Mouse (Mus musculus) midbrain, embryonic 16.5 days (tissue): ENCODE data around the gene Emp3. TPM values are rescaled to one million over a fixed set of nuclear protein-coding genes. Genes with fewer than 3 reads are reported as not detected.
"Not testable (repeated sequence)": the region's sequence is repeated elsewhere in the genome, so short reads cannot be mapped to it uniquely, and the experiment has no call there.

ENCODE experiments used
- ATAC-seq: fragments of 200-750 bp; cut with Nextera tagmentation; 2 replicates; pipeline ENCODE4 v1.8.0; 2017; ENCODE audit warnings: moderate TSS enrichment
- H3K27ac ChIP-seq: fragments of 300-500 bp; sonication (generic); 2 replicates; pipeline ENCODE4 v1.5.1; 2014; ENCODE audit warnings: mild to moderate bottlenecking, low read length, mixed read lengths
- H3K27me3 ChIP-seq: fragments of 300-500 bp; sonication (generic); 2 replicates; pipeline ENCODE4 v1.6.1; 2014; ENCODE audit warnings: low read depth, low read length, mixed read lengths; ENCODE audit not compliant: control insufficient read depth, insufficient read depth
- H3K36me3 ChIP-seq: fragments of 300-500 bp; sonication (generic); 2 replicates; pipeline ENCODE4 v1.6.1; 2014; ENCODE audit warnings: mild to moderate bottlenecking, low read length, moderate library complexity, mixed read lengths; ENCODE audit not compliant: control insufficient read depth, insufficient read depth
- H3K4me1 ChIP-seq: fragments of 300-500 bp; sonication (generic); 2 replicates; pipeline ENCODE4 v1.6.1; 2014; ENCODE audit warnings: mild to moderate bottlenecking, low read length, mixed read lengths; ENCODE audit not compliant: control insufficient read depth, insufficient read depth
- H3K4me2 ChIP-seq: fragments of 300-500 bp; sonication (generic); 2 replicates; pipeline ENCODE4 v1.6.1; 2014; ENCODE audit warnings: mild to moderate bottlenecking, low read length, mixed read lengths
- H3K4me3 ChIP-seq: fragments of 300-500 bp; sonication (generic); 2 replicates; pipeline ENCODE4 v1.5.1; 2014; ENCODE audit warnings: low read depth, mild to moderate bottlenecking, low read length, moderate library complexity, mixed read lengths
- H3K9ac ChIP-seq: fragments of 300-500 bp; sonication (generic); 2 replicates; pipeline ENCODE4 v1.6.1; 2014; ENCODE audit warnings: low read depth, low read length, mixed read lengths
- H3K9me3 ChIP-seq: fragments of 300-500 bp; sonication (generic); replicated peaks from 2 replicates; pipeline ENCODE4 v1.6.1; 2014; ENCODE audit warnings: mild to moderate bottlenecking, low read length, mixed read lengths; ENCODE audit not compliant: control insufficient read depth, poor library complexity, severe bottlenecking
- WGBS: fragments of 180-500 bp; shearing (Covaris S2); extraction: QIAGEN DNeasy Blood & Tissue Kit; methylation state at CpG from one replicate; pipeline ENCODE4 v1.1.7; 2014; 5-methylcytosine and 5-hydroxymethylcytosine counted together
- polyA plus RNA-seq: library from polyadenylated mRNA; unstranded; fragments of >200 nt; fragmentation: Nextera tagmentation; extraction: Ambion mirVana; gene quantifications from 2 replicates; pipeline ENCODE4 v1.2.1, GENCODE M21; 2015

Gene Emp3
- polyA plus RNA-seq, result 18.3 and 19.9 TPM in 2 replicates

- H3K27me3 ChIP-seq, result no peaks in the 10 kb centered on the region
- no peak within 1 kb of the TSS for H3K4me2 ChIP-seq
- no peak within 1 kb of the TSS; the same call in 1 of the 2 replicates for H3K9ac ChIP-seq
- no peak for ATAC-seq
- H3K36me3 ChIP-seq, result no peaks in the 10 kb centered on the region
- H3K4me1 ChIP-seq, result peaks cover 16% of the 10 kb centered on the region
- H3K9me3 ChIP-seq, result no peaks in the 10 kb centered on the region
- H3K4me3 ChIP-seq, result no peak within 1 kb of the TSS; the same call in 1 of the 2 replicates
- no peak within 1 kb of the TSS for H3K27ac ChIP-seq
- 50% methylated on average over 9 of the region's 9 CpGs for WGBS
These were observed at the start of gene Emp3 for GRCm38 (mm10) chr7:45921242-45921621. Emp3 (minus strand) TSS chr7:45921404.

- no peaks in the 10 kb centered on the region for H3K9me3 ChIP-seq
- 72% methylated on average over 4 of the region's 4 CpGs for WGBS
- H3K9ac ChIP-seq, result no peak overlapping the region
- no peaks in the 10 kb centered on the region for H3K4me1 ChIP-seq
- no peak overlapping the region for H3K4me3 ChIP-seq
- ATAC-seq, result no peak
- no peak overlapping the region for H3K4me2 ChIP-seq
- no peaks in the 10 kb centered on the region for H3K27me3 ChIP-seq
- no peaks in the 10 kb centered on the region for H3K36me3 ChIP-seq
- no peak overlapping the region for H3K27ac ChIP-seq
These were observed 35.4 kb upstream of the Emp3 start for GRCm38 (mm10) chr7:45956611-45957010.

- 74% methylated on average over 4 of the region's 4 CpGs for WGBS
- H3K27ac ChIP-seq, result no peak overlapping the region
- no peaks in the 10 kb centered on the region for H3K4me1 ChIP-seq
- no peaks in the 10 kb centered on the region for H3K27me3 ChIP-seq
- ATAC-seq, result no peak
- H3K9me3 ChIP-seq, result no peaks in the 10 kb centered on the region
- H3K4me3 ChIP-seq, result no peak overlapping the region
- no peak overlapping the region for H3K9ac ChIP-seq
- no peaks in the 10 kb centered on the region for H3K36me3 ChIP-seq
- no peak overlapping the region for H3K4me2 ChIP-seq
These were observed 27.9 kb upstream of the Emp3 start for GRCm38 (mm10) chr7:45949061-45949460.

GRCm38 (mm10) chr7:45943280-45943679 is 22.1 kb upstream of the Emp3 start:
- H3K4me2 ChIP-seq, H3K4me3 ChIP-seq, ATAC-seq, H3K9me3 ChIP-seq, H3K27ac ChIP-seq, H3K4me1 ChIP-seq, H3K9ac ChIP-seq, H3K27me3 ChIP-seq, H3K36me3 ChIP-seq: not testable (repeated sequence)
- WGBS, result 83% methylated on average over 1 of the region's 1 CpGs

GRCm38 (mm10) chr7:45941986-45942385 is 20.8 kb upstream of the Emp3 start:
- 93% methylated on average over 9 of the region's 9 CpGs for WGBS
- Histone ChIP-seq H3K36me3 (no peaks in the 10 kb centered on the region), H3K9ac (no peak overlapping the region), H3K4me3 (no peak overlapping the region), H3K4me2 (no peak overlapping the region), H3K27me3 (no peaks in the 10 kb centered on the region), H3K27ac (no peak overlapping the region), H3K9me3 (no peaks in the 10 kb centered on the region), H3K4me1 (no peaks in the 10 kb centered on the region)
- no peak for ATAC-seq

- no peaks in the 10 kb centered on the region for H3K4me1 ChIP-seq
- no peak overlapping the region for H3K9ac ChIP-seq
- 43% methylated on average over 2 of the region's 2 CpGs for WGBS
- H3K36me3 ChIP-seq, result no peaks in the 10 kb centered on the region
- H3K9me3 ChIP-seq, result no peaks in the 10 kb centered on the region
- H3K4me2 ChIP-seq, result no peak overlapping the region
- no peaks in the 10 kb centered on the region for H3K27me3 ChIP-seq
- ATAC-seq, result no peak
- no peak overlapping the region for H3K4me3 ChIP-seq
- no peak overlapping the region for H3K27ac ChIP-seq
These were observed 18.6 kb upstream of the Emp3 start for GRCm38 (mm10) chr7:45939836-45940235.

- no peak overlapping the region for H3K4me2 ChIP-seq
- no peak overlapping the region for H3K9ac ChIP-seq
- H3K4me1 ChIP-seq, result no peaks in the 10 kb centered on the region
- no peak overlapping the region for H3K27ac ChIP-seq
- 0 out of 2 replicates have a peak, but pooled peaks have one; percentile 58 for ATAC-seq
- H3K4me3 ChIP-seq, result no peak overlapping the region
- 32% methylated on average over 7 of the region's 7 CpGs for WGBS
- no peaks in the 10 kb centered on the region for H3K9me3 ChIP-seq
- no peaks in the 10 kb centered on the region for H3K27me3 ChIP-seq
- no peaks in the 10 kb centered on the region for H3K36me3 ChIP-seq
These were observed 13.9 kb upstream of the Emp3 start for GRCm38 (mm10) chr7:45935114-45935513.

- H3K4me2 ChIP-seq, result not testable (repeated sequence)
These were observed 12.6 kb upstream of the Emp3 start for GRCm38 (mm10) chr7:45933766-45934165.

GRCm38 (mm10) chr7:45929688-45930087 is 8.5 kb upstream of the Emp3 start:
- H3K9ac ChIP-seq, result no peak overlapping the region

More at GRCm38 (mm10) chr7:45933766-45934165, 12.6 kb upstream of the Emp3 start:
- H3K4me1 ChIP-seq, H3K36me3 ChIP-seq, ATAC-seq, H3K4me3 ChIP-seq, H3K9me3 ChIP-seq, H3K9ac ChIP-seq, H3K27ac ChIP-seq, H3K27me3 ChIP-seq: not testable (repeated sequence)
- WGBS, result 90% methylated on average over 12 of the region's 12 CpGs

More at GRCm38 (mm10) chr7:45929688-45930087, 8.5 kb upstream of the Emp3 start:
- WGBS, result 81% methylated on average over 1 of the region's 1 CpGs
- Histone ChIP-seq H3K4me1 (no peaks in the 10 kb centered on the region), H3K27me3 (peaks cover 6% of the 10 kb centered on the region; the same call in 1 of the 2 replicates), H3K9me3 (no peaks in the 10 kb centered on the region), H3K36me3 (no peaks in the 10 kb centered on the region), H3K4me3 (no peak overlapping the region), H3K4me2 (no peak overlapping the region), H3K27ac (no peak overlapping the region)
- no peak for ATAC-seq
